Mouse (Mus musculus): ENCODE results near the gene Pcbp4.

GRCm38 (mm10) chr9:106476924-106477484 lies 23.9 kb downstream of the Pcbp4 start, which contains the start of gene Parp3:
- peak; percentile 98 for TF ChIP-seq CTCF (IDR thresholded peaks at IDR 0.05; ENCODE audit: low read depth)
- TF ChIP-seq EP300 (IDR thresholded peaks at IDR 0.05; ENCODE audit: low read depth): no peak
